Mouse (Mus musculus): ENCODE measurements around the gene Rc3h1. TPM values are rescaled to one million over a fixed set of nuclear protein-coding genes. Genes with fewer than 3 reads are reported as not detected.

The Rc3h1 gene
- total and polyA plus RNA-seq, 3 experiments = 6.2 to 15.2 TPM; not detected in 1

- TF ChIP-seq MYB (IDR thresholded peaks at IDR 0.05; ENCODE audit: low read depth, low read length) = no peak
- TF ChIP-seq RCOR1 (IDR thresholded peaks at IDR 0.05; ENCODE audit: low read depth, low read length) = no peak
- TF ChIP-seq MXI1 (IDR thresholded peaks at IDR 0.05; ENCODE audit: low read depth, low read length) = no peak
- no peak for TF ChIP-seq GATA1 (IDR thresholded peaks at IDR 0.05; ENCODE audit: low read depth, low read length)
- peak; percentile 22 to 52 (median 52); a peak in 5 of 6 replicates for TF ChIP-seq CTCF (IDR thresholded peaks at IDR 0.05 in 2 of 3, conservative IDR thresholded peaks at IDR 0.05 in 1 of 3; ENCODE audit: control insufficient read depth in 1 of 3, insufficient read depth in 1 of 3, low read depth in 2 of 3, low read length in 3 of 3, poor library complexity in 1 of 3, severe bottlenecking in 1 of 3)
- peak; percentile 51 for TF ChIP-seq SMC3 (IDR thresholded peaks at IDR 0.05; ENCODE audit: low read depth, low read length)
- TF ChIP-seq POLR2AphosphoS5 (IDR thresholded peaks at IDR 0.05; ENCODE audit: borderline replicate concordance, low read depth, low read length) = no peak
- TF ChIP-seq TBP (IDR thresholded peaks at IDR 0.05; ENCODE audit: low read depth, low read length) = no peak
- peak; percentile 51 for TF ChIP-seq RAD21 (IDR thresholded peaks at IDR 0.05; ENCODE audit: low read depth, low read length)
- Histone ChIP-seq H3K9ac (ENCODE audit: control insufficient read depth, low read depth, low read length, poor library complexity, severe bottlenecking) (no peak overlapping the region), H3K27me3 (ENCODE audit: control insufficient read depth in 1 of 2, insufficient read depth in 2 of 2, low read length in 2 of 2) (no peaks in the 10 kb centered on the region), H3K79me2 (ENCODE audit: control insufficient read depth, insufficient read depth, low read length, poor library complexity) (peaks cover 30% of the 10 kb centered on the region), H3K36me3 (ENCODE audit: control insufficient read depth in 1 of 2, insufficient read depth in 2 of 2, low read length in 2 of 2) (peaks cover 1 to 20% of the 10 kb centered on the region in 2 experiments; a peak in 3 of 4 replicates), H3K4me1 (ENCODE audit: control insufficient read depth in 1 of 2, insufficient read depth in 2 of 2, low read length in 2 of 2) (peaks cover 8 to 14% of the 10 kb centered on the region in 2 experiments), H3K4me3 (ENCODE audit: control insufficient read depth in 1 of 2, insufficient read depth in 1 of 2, low read depth in 2 of 2, low read length in 2 of 2) (no peak overlapping the region), H3K27ac (ENCODE audit: control insufficient read depth, low read depth, low read length) (no peak overlapping the region), H3K9me3 (replicated peaks; ENCODE audit: insufficient read depth, low read length) (no peaks in the 10 kb centered on the region)
- DNase-seq (ENCODE audit: low read depth, low spot score) = peak; percentile 64
These were observed 15.7 kb downstream of the Rc3h1 start for GRCm38 (mm10) chr1:160921938-160922337.

GRCm38 (mm10) chr1:160931320-160931719 lies 25.1 kb downstream of the Rc3h1 start:
- H3K79me2 ChIP-seq (ENCODE audit: control insufficient read depth, insufficient read depth, low read length, poor library complexity) = peaks cover 10% of the 10 kb centered on the region
- peak; percentile 53 for DNase-seq (ENCODE audit: low read depth, low spot score)
- peaks cover 9 to 12% of the 10 kb centered on the region in 2 experiments for H3K4me1 ChIP-seq (ENCODE audit: control insufficient read depth in 1 of 2, insufficient read depth in 2 of 2, low read length in 2 of 2)
- peaks cover 8 to 33% of the 10 kb centered on the region in 2 experiments for H3K36me3 ChIP-seq (ENCODE audit: control insufficient read depth in 1 of 2, insufficient read depth in 2 of 2, low read length in 2 of 2)
- H3K9me3 ChIP-seq (replicated peaks; ENCODE audit: insufficient read depth, low read length) = no peaks in the 10 kb centered on the region
- no peak overlapping the region for H3K4me3 ChIP-seq (ENCODE audit: control insufficient read depth in 1 of 2, insufficient read depth in 1 of 2, low read depth in 2 of 2, low read length in 2 of 2)
- H3K27ac ChIP-seq (ENCODE audit: control insufficient read depth, low read depth, low read length) = peak overlapping the region; percentile 83
- H3K27me3 ChIP-seq (ENCODE audit: control insufficient read depth in 1 of 2, insufficient read depth in 2 of 2, low read length in 2 of 2) = no peaks in the 10 kb centered on the region
- no peak overlapping the region for H3K9ac ChIP-seq (ENCODE audit: control insufficient read depth, low read depth, low read length, poor library complexity, severe bottlenecking)
- TF ChIP-seq POLR2AphosphoS2 (IDR thresholded peaks at IDR 0.05; ENCODE audit: low read length) = 0 out of 2 replicates have a peak, but pooled peaks have one; percentile 36
- TF ChIP-seq MYB (IDR thresholded peaks at IDR 0.05; ENCODE audit: low read depth, low read length) = peak; percentile 43; the same call in 1 of the 2 replicates
- no peak for TF ChIP-seq SMC3 (IDR thresholded peaks at IDR 0.05; ENCODE audit: low read depth, low read length)
- no peak for TF ChIP-seq GABPA (IDR thresholded peaks at IDR 0.05; ENCODE audit: low read depth, low read length)
- no peak for TF ChIP-seq NELFE (IDR thresholded peaks at IDR 0.05; ENCODE audit: low read depth, low read length)
- no peak for TF ChIP-seq USF2 (IDR thresholded peaks at IDR 0.05; ENCODE audit: borderline replicate concordance in 1 of 2, insufficient read depth in 1 of 2, low read depth in 1 of 2, low read length in 2 of 2)
- TF ChIP-seq MAFK (IDR thresholded peaks at IDR 0.05; ENCODE audit: borderline replicate concordance, low read depth, low read length) = no peak; the same call in 1 of the 2 replicates
- TF ChIP-seq RAD21 (IDR thresholded peaks at IDR 0.05; ENCODE audit: low read depth, low read length) = no peak
- TF ChIP-seq EP300 (IDR thresholded peaks at IDR 0.05; ENCODE audit: low read depth in 1 of 2, low read length in 2 of 2) = peak; percentile 85 to 86
- peak; percentile 92 for TF ChIP-seq GATA1 (IDR thresholded peaks at IDR 0.05; ENCODE audit: low read depth, low read length)
- peak; percentile 95 for TF ChIP-seq ZNF384 (IDR thresholded peaks at IDR 0.05; ENCODE audit: low read depth, low read length)
- TF ChIP-seq BHLHE40 (IDR thresholded peaks at IDR 0.05; ENCODE audit: borderline replicate concordance, low read depth, low read length) = no peak
- no peak for TF ChIP-seq MAX (IDR thresholded peaks at IDR 0.05; ENCODE audit: low read length)
- peak; percentile 70 for TF ChIP-seq SIN3A (IDR thresholded peaks at IDR 0.05; ENCODE audit: low read length)
- TF ChIP-seq CHD1 (IDR thresholded peaks at IDR 0.05; ENCODE audit: low read depth, low read length) = no peak
- no peak for TF ChIP-seq CHD2 (IDR thresholded peaks at IDR 0.05; ENCODE audit: low read length)
- peak; percentile 57; the same call in 1 of the 2 replicates for TF ChIP-seq MYC (IDR thresholded peaks at IDR 0.05; ENCODE audit: low read depth, low read length)
- TF ChIP-seq POLR2AphosphoS5 (IDR thresholded peaks at IDR 0.05; ENCODE audit: borderline replicate concordance, low read depth, low read length) = no peak
- TF ChIP-seq MEF2A (IDR thresholded peaks at IDR 0.05; ENCODE audit: extremely low read depth, insufficient replicate concordance, low read depth, low read length, poor library complexity, severe bottlenecking) = no peak
- no peak for TF ChIP-seq POLR2A (IDR thresholded peaks at IDR 0.05; ENCODE audit: control insufficient read depth in 1 of 2, insufficient read depth in 1 of 2, low read depth in 1 of 2, low read length in 2 of 2, poor library complexity in 1 of 2)
- peak; percentile 38; the same call in 1 of the 2 replicates for TF ChIP-seq ELF1 (IDR thresholded peaks at IDR 0.05; ENCODE audit: low read depth, low read length)
- TF ChIP-seq USF1 (IDR thresholded peaks at IDR 0.05; ENCODE audit: low read depth, low read length) = no peak
- TF ChIP-seq ZKSCAN1 (IDR thresholded peaks at IDR 0.05; ENCODE audit: low read depth, low read length) = no peak
- TF ChIP-seq UBTF (IDR thresholded peaks at IDR 0.05; ENCODE audit: borderline replicate concordance, insufficient read depth, low read depth, low read length) = no peak
- no peak for TF ChIP-seq CTCF (IDR thresholded peaks at IDR 0.05 in 2 of 3, conservative IDR thresholded peaks at IDR 0.05 in 1 of 3; ENCODE audit: control insufficient read depth in 1 of 3, insufficient read depth in 1 of 3, low read depth in 2 of 3, low read length in 3 of 3, poor library complexity in 1 of 3, severe bottlenecking in 1 of 3)
- peak; percentile 75 for TF ChIP-seq ETS1 (IDR thresholded peaks at IDR 0.05; ENCODE audit: low read depth, low read length)
- peak; percentile 49; the same call in 1 of the 2 replicates for TF ChIP-seq MXI1 (IDR thresholded peaks at IDR 0.05; ENCODE audit: low read depth, low read length)
